Mouse (Mus musculus): ENCODE data around the gene Gse1. TPM values are rescaled to one million over a fixed set of nuclear protein-coding genes. Genes with fewer than 3 reads are reported as not detected.

Gse1 gene
- polyA plus RNA-seq, 1 experiment from 2014 or later: 22.2 TPM

GRCm38 (mm10) chr8:120627298-120627697 lies 399.0 kb downstream of the Gse1 start:
- Histone ChIP-seq H3K4me3 (ENCODE audit: low read depth, low read length) (no peak overlapping the region), H3K9me3 (ENCODE audit: control insufficient read depth, low read length) (no peaks in the 10 kb centered on the region), H3K4me2 (ENCODE audit: low read depth, low read length, severe bottlenecking) (no peak overlapping the region), H3K27me3 (ENCODE audit: control insufficient read depth, insufficient read depth, low read length) (no peaks in the 10 kb centered on the region), H3K4me1 (replicated peaks; ENCODE audit: control insufficient read depth, insufficient read depth, low read length) (no peaks in the 10 kb centered on the region), H3K36me3 (ENCODE audit: control insufficient read depth, insufficient read depth, low read length) (no peaks in the 10 kb centered on the region), H3K27ac (ENCODE audit: low read depth, low read length) (no peak overlapping the region), H3K9ac (ENCODE audit: low read length) (no peak overlapping the region)
- ATAC-seq (replicated peaks; ENCODE audit: low FRiP score): no peak
- 84% methylated on average over 5 of the region's 5 CpGs for WGBS
- no peak for DNase-seq (ENCODE audit: low spot score)

GRCm38 (mm10) chr8:120630031-120630430 lies 401.8 kb downstream of the Gse1 start:
- no peak for DNase-seq (ENCODE audit: low spot score)
- WGBS: 33% methylated on average over 5 of the region's 5 CpGs
- Histone ChIP-seq H3K27ac (ENCODE audit: low read depth, low read length) (no peak overlapping the region), H3K4me3 (ENCODE audit: low read depth, low read length) (no peak overlapping the region), H3K9me3 (ENCODE audit: control insufficient read depth, low read length) (no peaks in the 10 kb centered on the region), H3K36me3 (ENCODE audit: control insufficient read depth, insufficient read depth, low read length) (no peaks in the 10 kb centered on the region), H3K4me1 (replicated peaks; ENCODE audit: control insufficient read depth, insufficient read depth, low read length) (peaks cover 9% of the 10 kb centered on the region; the same call in 1 of the 2 replicates), H3K9ac (ENCODE audit: low read length) (no peak overlapping the region), H3K4me2 (ENCODE audit: low read depth, low read length, severe bottlenecking) (no peak overlapping the region), H3K27me3 (ENCODE audit: control insufficient read depth, insufficient read depth, low read length) (peaks cover 20% of the 10 kb centered on the region)
- no peak for ATAC-seq (replicated peaks; ENCODE audit: low FRiP score)

DNA sequence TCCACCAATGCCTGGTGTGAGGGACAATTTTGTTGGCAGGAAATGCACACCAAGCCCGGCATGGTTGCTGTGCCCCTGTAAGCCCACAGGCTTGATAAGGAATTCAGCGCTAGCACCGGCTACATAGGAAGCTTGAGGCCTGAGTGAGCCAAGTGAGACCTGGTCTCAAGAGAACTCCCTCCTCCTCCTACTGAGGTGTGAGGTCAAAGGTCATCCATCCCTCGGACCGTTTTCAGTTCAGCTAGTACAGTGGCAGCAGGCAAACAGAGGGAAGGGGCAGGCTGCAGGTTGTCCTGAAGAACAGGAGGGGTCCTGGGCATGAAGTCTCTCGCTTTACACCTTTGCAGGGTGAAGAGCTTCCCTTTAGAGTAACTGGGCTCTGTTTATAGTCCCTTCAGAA lies 402.6 kb downstream of the Gse1 start:
- no peak for ATAC-seq (replicated peaks; ENCODE audit: low FRiP score)

More for the DNA sequence above, 402.6 kb downstream of the Gse1 start:
- Histone ChIP-seq H3K36me3 (ENCODE audit: control insufficient read depth, insufficient read depth, low read length) (no peaks in the 10 kb centered on the region), H3K4me1 (replicated peaks; ENCODE audit: control insufficient read depth, insufficient read depth, low read length) (peaks cover 9% of the 10 kb centered on the region; the same call in 1 of the 2 replicates), H3K27ac (ENCODE audit: low read depth, low read length) (no peak overlapping the region), H3K4me3 (ENCODE audit: low read depth, low read length) (no peak overlapping the region), H3K27me3 (ENCODE audit: control insufficient read depth, insufficient read depth, low read length) (peaks cover 23% of the 10 kb centered on the region), H3K9me3 (ENCODE audit: control insufficient read depth, low read length) (no peaks in the 10 kb centered on the region), H3K4me2 (ENCODE audit: low read depth, low read length, severe bottlenecking) (no peak overlapping the region), H3K9ac (ENCODE audit: low read length) (no peak overlapping the region)
- no peak for DNase-seq (ENCODE audit: low spot score)
- 53% methylated on average over 6 of the region's 6 CpGs for WGBS

Small RNAs within 50 kb of the gene (microRNA-seq; reads per million reads assigned to microRNA genes)
- not detected for gene Gm22715 (ENCODE audit: insufficient number of aligned reads)
- not detected for gene Mir7687 (ENCODE audit: insufficient number of aligned reads)

Other genes starting within 250 kb of the Gse1 start
- 1.6 and 2.1 TPM in 2 replicates for gene Crispld2, start 236.0 kb upstream of the Gse1 start, polyA plus RNA-seq (2014; fragmentation: Nextera tagmentation; extraction: Ambion mirVana)
- 29.4 and 29.9 TPM in 2 replicates for gene Zdhhc7, start 127.0 kb upstream of the Gse1 start, polyA plus RNA-seq (2014; fragmentation: Nextera tagmentation; extraction: Ambion mirVana)
- gene 6430548M08Rik, start 114.3 kb upstream of the Gse1 start, polyA plus RNA-seq (2014; fragmentation: Nextera tagmentation; extraction: Ambion mirVana): 9.9 and 10.0 TPM in 2 replicates
- 2.0 and 2.1 TPM in 2 replicates for gene Fam92b, start 51.0 kb upstream of the Gse1 start, polyA plus RNA-seq (2014; fragmentation: Nextera tagmentation; extraction: Ambion mirVana)